Mouse (Mus musculus): ENCODE measurements around the gene Thap3.

The Thap3 gene

DNA sequence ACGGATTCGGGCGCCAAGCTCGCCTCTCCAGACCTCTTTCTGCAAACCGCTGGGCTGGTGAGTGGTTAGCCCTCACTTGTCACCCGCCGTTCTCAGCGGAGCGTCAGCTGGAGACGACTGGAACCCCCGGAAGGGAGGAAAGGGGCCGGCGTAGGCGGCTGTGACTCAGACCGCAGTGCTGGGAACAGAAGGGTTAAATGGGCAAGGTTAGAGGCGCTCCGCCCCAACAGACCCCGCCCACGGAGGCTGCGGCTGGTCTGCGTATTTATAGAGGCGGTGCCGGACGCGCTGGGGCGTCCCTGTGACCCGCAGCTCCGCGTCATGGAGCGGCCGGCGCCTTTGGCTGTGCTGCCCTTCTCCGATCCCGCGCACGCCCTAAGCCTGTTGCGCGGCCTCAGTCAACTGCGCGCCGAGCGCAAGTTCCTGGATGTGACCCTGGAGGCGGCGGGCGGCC is 19.9 kb upstream of the Thap3 start, which contains the start of gene Klhl21:
Gene Klhl21 (plus strand): TSS at position 182 of the 454 bp plus-strand sequence.
- DNase-seq = peak; percentile 97

DNA sequence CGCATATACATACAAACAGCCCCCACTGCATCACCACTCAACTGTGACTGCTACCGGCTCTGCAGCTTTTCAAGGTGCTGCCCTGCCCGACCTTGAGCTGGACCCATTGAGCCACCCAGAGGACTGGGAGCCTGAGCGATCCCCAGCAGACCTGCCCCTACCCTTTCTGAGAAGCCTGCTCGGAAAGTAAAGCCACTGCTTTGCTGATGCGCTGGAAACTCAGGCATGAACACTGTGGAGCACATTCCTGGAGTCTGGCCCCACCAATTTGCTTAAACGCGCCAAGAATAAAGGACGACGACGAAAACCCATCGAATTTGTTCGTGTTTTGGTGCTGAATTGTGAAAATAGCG is 19.3 kb upstream of the Thap3 start:
- peak; percentile 47 for DNase-seq

DNA sequence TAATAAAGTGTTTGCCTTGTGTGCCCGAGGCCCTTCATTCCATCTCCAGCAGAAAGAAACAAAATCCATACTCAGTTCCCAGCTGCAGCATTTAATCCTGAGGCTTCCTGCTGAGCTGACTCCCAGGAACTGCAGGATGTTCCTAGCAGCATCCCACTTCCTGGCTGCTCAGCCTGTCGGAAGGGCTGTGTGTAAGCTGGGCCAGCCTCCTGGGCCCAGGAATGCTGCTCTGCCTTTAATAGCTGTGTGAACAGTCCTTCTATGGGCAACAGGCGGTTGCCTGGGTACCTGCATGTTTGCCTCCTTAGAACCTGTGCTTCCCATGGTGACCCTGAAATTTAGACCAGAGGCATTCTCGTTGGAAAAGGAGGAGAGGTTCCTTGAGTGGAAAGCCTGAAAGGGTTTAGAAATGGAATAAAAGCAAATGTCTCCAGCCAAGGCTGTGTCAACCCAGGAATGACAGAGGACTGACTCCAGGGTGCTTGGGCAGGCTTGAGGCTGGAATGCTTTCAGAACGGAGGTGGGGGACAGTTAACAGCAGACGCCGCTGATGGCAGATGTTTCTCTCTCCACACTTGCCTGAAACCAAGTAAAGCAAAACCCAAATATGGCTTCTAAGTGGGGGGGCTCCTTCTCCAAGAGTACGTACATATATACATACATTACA is 18.8 kb upstream of the Thap3 start:
- peak; percentile 70 for DNase-seq

DNA sequence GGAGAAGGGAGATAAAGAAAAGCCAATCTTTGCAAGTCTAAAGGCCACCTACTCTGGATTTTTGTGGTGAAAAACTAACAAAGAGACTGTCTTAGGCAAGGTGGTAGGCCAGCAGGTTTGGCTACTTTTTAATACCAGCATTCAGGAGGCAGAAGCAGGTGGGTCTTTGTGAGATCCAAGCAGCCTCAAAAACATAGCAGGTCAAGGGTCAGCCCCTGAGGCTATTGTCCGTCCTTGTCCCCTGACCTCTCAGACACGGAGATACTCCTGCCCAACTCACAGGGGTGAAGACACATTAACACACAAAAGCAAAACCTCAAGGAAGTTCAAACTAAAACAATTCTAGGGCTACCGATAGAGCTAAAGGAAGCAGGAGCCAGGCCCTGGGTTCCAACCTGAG is 18.0 kb upstream of the Thap3 start:
- DNase-seq = no peak

DNA sequence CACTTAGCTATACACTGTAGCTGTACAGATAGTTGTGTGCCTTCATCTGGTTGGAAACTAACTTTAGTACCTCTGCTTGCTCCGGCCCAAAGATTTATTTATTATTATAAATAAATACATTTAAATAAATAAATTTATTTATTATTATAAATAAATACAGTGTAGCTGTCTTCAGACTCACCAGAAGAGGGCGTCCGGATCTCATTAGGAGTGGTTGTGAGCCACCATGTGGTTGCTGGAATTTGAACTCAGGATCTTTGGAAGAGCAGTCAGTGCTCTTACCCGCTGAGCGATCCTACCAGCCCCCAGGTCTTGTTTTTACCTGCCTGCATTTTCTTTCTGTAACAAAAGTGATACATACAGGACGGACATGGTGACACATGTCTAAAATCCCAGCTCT is 17.3 kb upstream of the Thap3 start:
- DNase-seq = no peak

DNA sequence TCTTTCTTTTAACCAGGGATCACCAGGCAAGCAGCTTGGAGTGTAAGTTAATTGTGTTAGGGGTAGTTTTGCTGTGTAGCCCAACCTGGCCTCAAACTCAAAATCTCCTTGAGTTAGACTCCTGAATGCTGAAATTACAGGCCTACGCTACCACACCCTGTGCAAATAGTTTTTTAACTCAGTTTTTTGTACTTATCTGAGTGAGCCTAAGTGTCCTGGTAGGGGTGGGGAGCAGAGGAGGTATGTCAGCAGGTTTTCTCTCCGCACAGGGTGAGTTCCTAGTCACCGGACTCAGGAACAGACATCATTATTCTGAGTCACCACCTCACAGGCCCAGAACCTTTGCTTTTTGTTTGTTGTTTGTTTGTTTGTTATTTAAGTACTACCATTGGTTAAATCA is 13.3 kb upstream of the Thap3 start:
- no peak for DNase-seq

DNA sequence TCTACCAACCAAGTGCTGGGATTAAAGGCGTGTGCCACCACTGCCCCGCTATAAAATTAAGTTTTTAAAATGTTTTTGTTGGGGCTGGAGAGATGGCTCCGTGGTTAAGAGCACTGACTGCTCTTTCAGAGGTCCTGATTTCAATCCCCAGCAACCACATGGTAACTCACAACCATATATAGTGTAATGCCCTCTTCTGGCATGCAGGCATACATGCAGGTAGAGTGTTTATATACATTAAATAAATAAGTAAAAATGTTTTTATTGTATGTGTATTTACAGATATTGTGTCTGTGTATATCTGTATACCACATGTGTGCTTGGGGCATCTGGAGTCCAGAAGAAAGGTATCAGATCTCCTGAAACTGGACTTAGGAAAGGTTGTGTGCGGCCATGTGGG is 12.5 kb upstream of the Thap3 start:
- DNase-seq = no peak

DNA sequence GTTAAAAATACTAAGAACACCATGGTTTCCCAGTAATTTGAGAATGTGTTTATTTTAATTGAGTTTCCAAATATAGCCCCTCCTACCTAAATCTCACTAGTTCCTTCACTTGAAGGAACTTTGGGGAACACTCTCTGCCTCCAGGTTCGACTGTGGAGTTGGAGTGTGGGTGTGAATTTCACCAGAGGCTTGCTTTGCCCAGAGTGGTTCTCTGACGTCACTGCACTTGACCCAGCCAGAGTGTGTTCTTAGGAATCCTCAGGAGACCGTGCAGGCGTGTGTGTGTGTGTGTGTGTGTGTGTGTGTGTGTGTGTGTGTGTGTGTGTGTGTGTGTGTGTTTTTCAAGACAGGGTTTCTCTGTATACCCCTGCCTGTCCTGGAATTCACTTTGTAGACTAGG is 12.1 kb upstream of the Thap3 start:
- no peak for DNase-seq

DNA sequence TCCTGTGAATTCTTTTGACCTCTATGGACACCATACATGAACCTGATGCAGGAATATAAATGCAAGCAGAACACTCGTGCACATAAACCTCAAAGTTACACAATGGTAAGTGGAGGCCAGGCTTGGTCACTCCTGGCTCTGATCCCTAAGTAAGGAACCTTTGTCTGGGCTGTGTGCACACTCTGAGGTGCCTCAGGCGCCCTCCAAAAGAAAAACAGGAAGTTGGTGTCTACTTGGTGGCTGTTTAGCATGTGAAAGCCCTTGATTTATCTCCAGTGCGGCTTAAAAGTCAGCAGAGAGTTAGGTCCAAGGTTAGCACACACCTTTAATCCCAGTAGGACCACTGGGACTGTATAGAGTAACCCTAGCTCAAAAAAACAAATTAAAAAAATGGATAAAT is 10.7 kb upstream of the Thap3 start:
- no peak for DNase-seq

DNA sequence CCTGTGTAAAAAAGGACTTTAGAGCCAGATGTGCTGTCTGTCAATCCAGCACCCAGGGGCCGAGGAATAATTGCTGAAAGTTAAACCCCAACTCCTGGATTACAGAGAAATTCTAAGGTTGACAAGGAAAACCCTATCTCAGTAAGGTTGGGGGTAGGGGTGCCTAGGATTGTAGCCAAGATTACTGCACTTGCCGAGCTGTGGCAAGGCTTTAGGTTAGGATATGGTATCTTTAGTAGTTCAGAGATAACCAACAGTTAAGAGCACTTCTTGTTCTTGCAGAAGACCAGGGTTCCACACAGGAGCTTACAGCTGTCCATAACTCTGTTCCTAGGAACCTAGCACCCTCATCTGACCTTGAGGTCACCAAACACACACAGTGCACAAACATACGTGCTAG is 8.9 kb upstream of the Thap3 start:
- DNase-seq = no peak

DNA sequence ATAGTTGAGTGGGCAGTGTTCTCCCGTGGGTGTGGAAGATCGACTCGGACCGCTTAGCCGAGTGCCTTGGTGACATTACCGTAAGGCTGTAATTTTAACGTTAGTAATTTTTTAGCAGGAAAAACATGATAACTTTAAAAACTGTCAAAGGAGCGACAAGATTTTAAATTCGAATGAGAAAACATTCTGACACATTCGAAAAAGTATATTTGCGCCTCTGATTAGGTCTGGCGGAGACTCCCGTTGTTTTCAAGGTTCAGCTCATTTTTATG is 8.1 kb upstream of the Thap3 start:
- no peak for DNase-seq

DNA sequence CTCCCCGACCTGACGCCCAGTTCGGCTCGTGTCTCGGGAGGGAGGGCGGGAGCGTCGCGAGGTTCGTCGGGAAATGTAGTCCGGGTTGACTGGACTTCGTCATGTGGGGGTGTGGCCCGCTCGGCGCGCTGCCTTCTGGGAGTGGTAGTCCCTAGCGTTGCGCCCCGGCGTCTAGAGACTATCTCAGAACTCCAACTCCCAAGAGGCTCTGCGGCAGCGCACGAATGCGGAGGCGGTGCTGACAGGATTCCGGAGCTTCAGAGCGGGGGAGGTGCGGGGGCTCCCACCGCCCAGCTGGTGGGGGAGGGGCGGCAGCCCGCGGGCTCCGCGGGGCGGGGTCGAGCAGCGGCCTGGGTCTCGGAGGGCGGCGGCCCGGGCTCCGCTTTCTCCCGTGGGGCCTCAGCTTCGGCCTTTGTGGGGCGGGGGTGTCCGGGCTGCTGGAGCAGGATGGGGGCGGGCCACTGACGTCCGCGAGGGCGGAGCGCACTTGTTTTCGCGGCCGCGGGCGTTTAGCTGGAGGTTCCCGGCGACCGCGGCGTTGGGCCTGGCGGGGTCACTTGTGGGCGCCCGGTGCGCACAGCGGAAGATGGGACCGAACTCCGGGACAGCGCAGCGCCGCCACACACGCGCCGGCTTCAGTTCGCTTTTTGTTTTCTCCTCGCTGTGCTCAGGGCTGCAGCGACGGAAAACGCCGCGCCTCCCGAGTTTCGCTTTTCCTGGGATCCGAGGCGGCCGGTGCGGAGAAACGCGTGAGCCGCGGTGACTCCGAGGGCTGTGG is 7.6 kb upstream of the Thap3 start, which contains the start of gene Phf13:
Gene Phf13 (minus strand): TSS at position 86 of the 778 bp plus-strand sequence.
- peak; percentile 100 for DNase-seq

DNA sequence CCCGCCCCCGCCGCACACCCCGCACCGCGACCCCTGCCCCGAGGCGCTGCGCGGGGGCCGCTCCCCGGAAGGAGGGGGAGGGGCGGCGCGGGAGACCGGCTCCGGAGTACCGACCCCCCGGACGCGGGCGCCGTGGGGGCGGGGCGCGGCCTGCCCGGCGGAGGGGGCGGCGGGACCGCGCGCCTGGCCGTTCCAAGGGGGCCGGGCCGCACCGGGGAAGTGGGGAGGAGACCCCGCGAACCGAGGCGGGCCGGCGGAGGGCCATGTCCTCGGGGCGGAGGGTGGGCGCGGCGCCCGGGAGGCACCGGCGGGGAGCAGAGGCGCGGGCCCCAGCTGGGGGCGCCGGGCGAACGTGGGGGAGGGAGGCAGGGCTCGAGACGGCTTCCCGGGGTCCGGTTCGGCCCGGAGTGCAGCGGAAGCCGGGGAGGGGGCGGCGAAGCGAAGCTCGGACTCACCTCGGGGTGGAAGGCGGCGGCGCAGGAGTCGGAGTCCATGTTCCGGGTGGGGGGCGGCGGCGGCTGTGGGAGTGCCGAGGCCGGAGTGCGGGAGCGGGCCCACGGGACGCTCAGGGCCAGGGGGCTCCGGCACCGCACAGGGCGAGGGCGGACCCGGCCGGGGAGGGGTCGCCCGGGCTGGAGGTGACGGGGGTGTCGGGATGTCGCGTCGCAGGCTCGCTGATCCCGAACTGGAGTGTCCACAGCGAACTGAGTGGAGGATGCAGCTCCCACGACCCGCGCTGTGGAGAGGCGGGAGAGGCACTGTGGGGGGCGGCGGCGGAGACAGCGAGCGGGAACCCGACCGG is 6.8 kb upstream of the Thap3 start:
- peak; percentile 45 for DNase-seq

DNA sequence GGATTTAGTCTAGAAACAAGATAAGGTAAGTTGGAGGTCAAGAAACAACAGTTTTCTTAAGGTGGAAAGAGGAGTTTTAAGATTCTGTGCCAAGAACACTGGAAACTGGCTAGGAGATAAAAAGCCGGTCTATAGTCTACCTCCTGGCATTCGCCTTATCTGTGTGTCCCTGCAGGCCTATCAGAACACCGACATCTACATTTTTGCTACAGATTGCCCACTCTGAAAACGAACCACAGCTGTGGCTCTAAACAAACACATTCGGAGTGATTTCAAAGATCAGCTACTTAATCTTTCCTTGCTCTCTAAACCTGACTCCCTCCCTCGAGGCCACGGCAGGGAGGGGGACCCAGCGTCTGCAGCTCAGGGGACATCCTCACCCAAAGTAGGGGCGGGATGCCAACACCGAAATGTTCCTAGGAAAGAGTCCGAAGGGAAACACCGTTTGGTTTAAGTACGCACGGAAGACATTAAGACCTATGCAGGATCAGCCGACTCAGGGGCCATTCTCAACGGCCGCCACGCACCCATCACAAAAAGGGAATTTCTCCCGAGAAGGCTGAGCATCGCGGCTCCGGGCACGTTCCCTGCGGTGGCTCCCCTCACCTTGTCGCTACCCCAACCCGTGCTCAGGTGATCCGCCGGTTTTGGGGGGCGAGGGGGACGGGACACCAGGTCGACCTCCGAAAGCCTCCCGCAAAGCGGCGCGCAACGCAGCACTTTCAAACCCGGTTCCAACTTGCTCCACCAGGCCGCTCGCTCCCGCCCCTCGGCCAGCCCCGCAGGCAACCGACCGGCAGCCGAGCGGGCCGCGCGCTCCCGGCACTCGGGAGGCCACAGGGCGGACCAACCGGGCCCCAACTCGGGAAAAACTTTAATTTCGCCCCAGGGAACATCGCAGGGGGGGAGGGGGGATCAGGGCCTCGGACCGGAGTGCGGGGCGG is 5.7 kb upstream of the Thap3 start:
- peak; percentile 57 for DNase-seq

DNA sequence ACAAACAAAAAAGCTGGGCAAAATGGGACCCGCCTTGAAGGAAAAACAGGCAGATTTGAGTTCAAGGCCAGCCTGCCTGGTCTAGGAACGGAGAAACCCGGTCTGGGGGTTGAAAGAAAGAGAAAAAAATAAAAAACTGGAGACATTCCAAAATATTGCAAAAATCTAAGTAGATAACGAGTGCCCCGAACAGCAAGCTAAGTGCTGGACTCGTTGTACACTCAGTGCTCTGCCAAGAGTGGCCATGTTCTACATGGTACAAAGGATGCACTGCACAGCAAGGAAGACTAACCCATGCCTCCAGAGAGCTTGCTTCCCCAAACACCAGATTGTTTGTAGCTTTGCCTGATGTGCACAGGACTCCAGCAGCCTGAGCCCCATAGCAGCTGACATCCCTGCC is 4.2 kb upstream of the Thap3 start:
- no peak for DNase-seq

DNA sequence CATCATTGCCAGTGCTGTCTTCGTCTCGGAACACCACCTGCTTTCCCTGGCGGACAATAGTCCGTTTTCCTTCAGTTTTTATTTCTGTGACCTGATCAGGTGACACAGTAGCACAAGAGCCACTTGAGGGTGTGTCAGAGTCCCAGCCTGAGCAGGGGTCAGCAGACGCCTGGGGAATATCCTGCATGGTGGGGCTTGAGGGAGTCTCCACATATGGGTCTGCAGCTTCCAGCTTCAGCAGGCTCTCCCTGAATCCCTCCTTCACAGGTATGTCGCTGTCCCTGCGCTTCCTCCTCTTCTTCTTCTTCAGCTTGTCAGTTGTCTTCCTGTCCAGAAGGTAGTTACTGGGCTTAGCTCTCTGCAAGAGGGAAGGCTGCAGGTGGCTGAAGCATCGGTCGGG is 3.3 kb upstream of the Thap3 start:
- DNase-seq = no peak

DNA sequence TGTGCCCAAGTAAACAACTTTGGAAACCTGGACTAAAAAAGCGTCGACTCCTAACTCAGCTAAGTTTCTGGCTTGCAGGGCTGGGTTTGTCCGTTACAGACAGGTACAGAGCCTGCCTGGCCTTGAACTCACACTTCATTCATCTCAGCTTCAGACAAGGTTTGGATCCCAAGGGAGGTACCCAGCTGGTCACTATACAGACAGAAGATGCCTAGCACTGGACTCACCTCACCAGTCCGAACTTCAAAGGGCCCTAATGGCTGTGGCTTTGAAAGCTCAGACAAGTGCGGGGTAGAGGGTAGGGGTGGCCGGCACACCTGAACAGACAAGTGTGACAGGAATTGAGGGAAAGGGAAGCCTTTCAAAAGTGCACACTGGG is 302 bp upstream of the Thap3 start:
- no peak for DNase-seq

DNA sequence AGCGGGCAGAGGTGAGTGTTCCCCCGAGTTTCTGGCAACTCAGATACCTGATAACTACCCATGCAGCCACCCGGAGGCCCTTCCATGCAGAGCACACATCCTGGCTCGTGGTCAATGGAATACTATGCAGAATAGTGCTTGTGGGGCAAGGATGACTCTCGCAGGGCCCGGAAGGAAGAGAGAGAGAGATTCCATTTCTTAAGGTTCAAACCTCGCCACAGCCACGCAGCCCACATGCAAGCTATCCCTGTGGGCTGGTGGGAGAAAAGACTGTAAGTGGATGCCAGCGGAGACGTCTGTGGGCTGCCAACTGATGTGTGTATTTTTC is 819 bp downstream of the Thap3 start:
- DNase-seq = no peak

DNA sequence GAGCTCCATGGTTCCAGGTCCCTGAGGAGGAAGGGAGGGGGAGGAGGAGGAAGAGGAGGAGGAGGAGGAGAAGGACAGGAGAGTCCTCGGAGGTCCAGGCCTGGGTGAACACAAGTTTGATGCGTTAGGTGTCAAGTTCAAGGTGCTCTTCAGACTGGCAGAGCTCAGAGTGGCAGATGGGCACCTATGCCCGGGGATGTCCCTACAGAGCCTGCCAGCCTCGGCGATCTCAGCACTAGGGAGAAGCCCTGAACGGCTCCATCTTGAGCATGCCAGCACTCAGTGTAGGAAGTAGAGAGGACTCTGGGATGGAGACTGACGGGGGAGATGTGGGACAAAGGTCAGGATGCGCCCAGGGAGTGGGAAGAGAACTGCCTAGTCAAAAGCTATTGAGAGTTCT is 2.1 kb downstream of the Thap3 start:
- no peak for DNase-seq

DNA sequence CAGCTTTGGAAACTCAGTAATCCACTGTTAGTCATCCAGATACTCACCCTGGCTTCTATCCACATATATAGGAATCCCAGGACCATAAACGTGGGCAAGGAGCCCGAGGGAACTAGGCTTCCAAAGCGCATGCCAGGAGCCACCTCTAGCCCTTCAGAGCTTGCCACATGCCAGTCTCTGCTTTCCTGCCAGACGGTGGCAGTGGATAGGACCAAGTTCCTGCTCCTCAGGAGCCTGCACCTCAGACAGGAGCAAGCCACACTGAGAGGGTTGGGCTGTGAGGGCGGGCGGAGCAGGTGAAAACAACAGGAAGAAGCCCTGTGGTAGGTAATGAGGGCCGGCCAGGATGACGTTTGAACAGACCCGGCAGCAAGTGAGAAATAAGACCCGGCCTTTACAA is 2.9 kb downstream of the Thap3 start:
- peak; percentile 43 for DNase-seq

DNA sequence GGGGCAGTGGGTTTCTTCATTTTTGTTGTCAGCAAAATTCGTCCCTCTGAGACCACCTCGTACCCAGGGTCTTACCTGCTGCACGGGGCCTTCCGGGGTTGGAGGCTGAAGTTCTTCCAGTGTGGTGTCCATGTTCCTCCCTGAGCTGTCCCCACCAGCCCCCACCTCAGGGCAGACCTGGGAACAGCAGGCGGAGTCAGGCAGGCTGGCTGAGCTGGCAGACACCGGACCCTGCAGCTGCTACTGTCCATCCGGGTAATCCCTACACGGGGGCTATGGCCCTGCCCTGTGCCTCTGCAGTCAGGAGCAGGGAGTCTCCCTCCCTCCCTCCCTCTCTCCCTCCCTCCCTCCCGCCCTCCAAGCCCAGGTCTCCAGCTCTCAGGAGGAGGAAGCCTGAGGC is 5.2 kb downstream of the Thap3 start:
- DNase-seq = no peak

DNA sequence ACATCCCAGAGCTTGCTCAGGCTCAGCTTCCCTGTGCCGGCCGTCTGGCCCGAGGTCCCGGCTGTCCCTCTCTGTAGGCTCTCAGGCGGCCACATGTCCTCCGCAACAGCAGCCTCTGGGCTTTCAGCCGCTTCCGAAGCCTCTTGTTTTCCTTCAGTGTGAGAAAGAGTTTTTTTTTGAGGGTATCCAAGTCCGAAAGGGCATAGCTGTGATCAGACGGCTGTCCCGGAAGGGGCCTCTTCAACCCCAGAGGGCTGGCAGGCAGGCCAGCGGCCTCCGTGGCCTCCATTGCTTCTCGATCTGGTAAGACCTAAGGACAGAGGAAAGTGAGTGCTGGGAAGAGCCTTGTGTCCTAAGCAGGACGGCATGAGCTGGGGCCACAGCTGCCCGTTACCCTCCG is 5.8 kb downstream of the Thap3 start:
- no peak for DNase-seq

DNA sequence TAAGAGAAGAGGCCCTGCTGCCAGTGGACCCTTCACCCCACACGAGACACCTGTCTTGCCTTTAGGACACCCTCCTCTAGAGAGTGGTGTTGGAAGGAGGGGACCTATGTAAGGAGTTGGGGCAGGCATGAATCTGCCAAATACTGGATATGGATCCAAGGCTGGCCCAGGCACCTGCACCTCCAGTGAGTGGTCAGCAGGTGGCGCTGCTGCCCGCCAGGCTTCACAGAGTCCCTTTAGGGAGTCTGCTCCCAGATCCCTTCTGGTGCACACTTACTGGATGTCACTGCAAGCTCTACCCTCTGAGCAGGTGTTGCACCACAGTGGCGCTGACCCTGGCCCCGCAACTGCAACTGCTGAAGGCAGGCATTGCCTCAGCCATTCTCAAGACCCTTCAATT is 7.4 kb downstream of the Thap3 start:
- DNase-seq = peak; percentile 87

Measured in kidney, postnatal 14 days (tissue).